Mouse (Mus musculus) thymus, postnatal 36 days (tissue): ENCODE data around the gene Iqcf4.
A peak's percentile ranks its signal among the peaks of the same experiment; 100 is the strongest.
"Not testable (repeated sequence)": the region's sequence is repeated elsewhere in the genome, so short reads cannot be mapped to it uniquely, and the experiment has no call there.

Experiments used
- DNase-seq, 2 experiments: peaks; one replicate each; pipeline ENCODE4 v3.0.0; 2022; ENCODE audit warnings: mixed read lengths in 2 of 2

The Iqcf4 gene

GRCm38 (mm10) chr9:106570896-106571295 is at the start of gene Iqcf4:
TSS of gene Iqcf4 (minus strand) at chr9:106570996.
- no peak for DNase-seq

GRCm38 (mm10) chr9:106617496-106617895 is 46.7 kb upstream of the Iqcf4 start:
- DNase-seq = no peak

GRCm38 (mm10) chr9:106616306-106616705 is 45.5 kb upstream of the Iqcf4 start:
- DNase-seq = no peak

GRCm38 (mm10) chr9:106614616-106615015 is 43.8 kb upstream of the Iqcf4 start:
- no peak for DNase-seq

- DNase-seq = no peak
These were observed 43.2 kb upstream of the Iqcf4 start for GRCm38 (mm10) chr9:106613951-106614350.

GRCm38 (mm10) chr9:106610727-106611126 is 39.9 kb upstream of the Iqcf4 start:
- DNase-seq = no peak

- peak; percentile 14 to 18 for DNase-seq
These were observed 29.8 kb upstream of the Iqcf4 start for GRCm38 (mm10) chr9:106600546-106600945.

GRCm38 (mm10) chr9:106598466-106598865 is 27.7 kb upstream of the Iqcf4 start:
- no peak for DNase-seq

- no peak for DNase-seq
These were observed 25.0 kb upstream of the Iqcf4 start for GRCm38 (mm10) chr9:106595836-106596235.

- DNase-seq = not testable (repeated sequence)
These were observed 24.6 kb upstream of the Iqcf4 start for GRCm38 (mm10) chr9:106595402-106595801.

- DNase-seq = no peak
These were observed 21.4 kb upstream of the Iqcf4 start for GRCm38 (mm10) chr9:106592158-106592557.

GRCm38 (mm10) chr9:106582552-106582951 is 11.8 kb upstream of the Iqcf4 start:
- no peak for DNase-seq

GRCm38 (mm10) chr9:106580016-106580415 is 9.2 kb upstream of the Iqcf4 start:
- no peak for DNase-seq

- DNase-seq = no peak
These were observed 5.3 kb upstream of the Iqcf4 start for GRCm38 (mm10) chr9:106576112-106576511.

GRCm38 (mm10) chr9:106573366-106573765 is 2.6 kb upstream of the Iqcf4 start:
- no peak for DNase-seq

- DNase-seq = no peak
These were observed 1.4 kb upstream of the Iqcf4 start for GRCm38 (mm10) chr9:106572186-106572585.

- DNase-seq = peak; percentile 11 to 23
These were observed 4.4 kb downstream of the Iqcf4 start for GRCm38 (mm10) chr9:106566437-106566836.

GRCm38 (mm10) chr9:106564025-106564424 is 6.8 kb downstream of the Iqcf4 start:
- DNase-seq = no peak

- no peak for DNase-seq
These were observed 8.5 kb downstream of the Iqcf4 start for GRCm38 (mm10) chr9:106562291-106562690.

- no peak for DNase-seq
These were observed 9.3 kb downstream of the Iqcf4 start, which contains the start of gene Iqcf3 for GRCm38 (mm10) chr9:106561531-106561930. TSS of gene Iqcf3 (minus strand) at chr9:106561631.

GRCm38 (mm10) chr9:106534975-106535374 is 35.8 kb downstream of the Iqcf4 start:
- no peak for DNase-seq

GRCm38 (mm10) chr9:106534296-106534695 is 36.5 kb downstream of the Iqcf4 start:
- no peak for DNase-seq

GRCm38 (mm10) chr9:106531833-106532232 is 39.0 kb downstream of the Iqcf4 start:
- DNase-seq = peak in 1 of 2 experiments; percentile 4

GRCm38 (mm10) chr9:106519909-106520308 is 50.9 kb downstream of the Iqcf4 start:
- no peak for DNase-seq

- DNase-seq = no peak
These were observed 51.4 kb downstream of the Iqcf4 start for GRCm38 (mm10) chr9:106519433-106519832.
